Mouse (Mus musculus): Measurements from ENCODE around the gene Mat2a. TPM values are rescaled to one million over a fixed set of nuclear protein-coding genes. Genes with fewer than 3 reads are reported as not detected.

The Mat2a gene
- polyA plus RNA-seq, 1 experiment from 2014 or later, result 377 TPM

DNA sequence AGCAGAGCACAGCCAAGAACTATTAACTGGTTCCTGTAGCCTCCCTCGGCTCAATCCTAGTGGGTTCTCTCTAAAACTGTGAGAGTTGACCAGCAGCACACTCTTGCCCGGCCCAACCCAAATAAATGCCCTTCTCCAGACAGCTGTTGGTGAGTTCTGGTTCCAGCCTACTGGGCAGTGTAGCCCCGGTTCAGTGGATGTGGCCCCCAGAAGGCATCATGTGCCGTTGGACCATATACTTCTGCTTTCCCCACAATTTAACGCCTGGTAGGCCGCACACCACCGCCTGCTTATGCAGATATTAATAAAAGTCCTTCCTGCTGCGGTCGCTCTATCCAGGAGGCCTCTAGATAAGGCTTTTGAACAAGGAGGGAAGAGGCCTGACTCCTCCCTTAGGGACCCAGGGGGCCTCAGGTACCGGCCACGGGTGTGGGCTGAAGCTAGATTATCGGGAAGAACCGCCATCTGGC, 49.9 kb downstream of the Mat2a start:
- WGBS, result 23% methylated on average over 13 of the region's 13 CpGs
- peak overlapping the region; percentile 94 for H3K27ac ChIP-seq
- no peak for ATAC-seq (ENCODE audit: insufficient number of reproducible peaks, insufficient read depth, low FRiP score, low TSS enrichment, low read depth)

DNA sequence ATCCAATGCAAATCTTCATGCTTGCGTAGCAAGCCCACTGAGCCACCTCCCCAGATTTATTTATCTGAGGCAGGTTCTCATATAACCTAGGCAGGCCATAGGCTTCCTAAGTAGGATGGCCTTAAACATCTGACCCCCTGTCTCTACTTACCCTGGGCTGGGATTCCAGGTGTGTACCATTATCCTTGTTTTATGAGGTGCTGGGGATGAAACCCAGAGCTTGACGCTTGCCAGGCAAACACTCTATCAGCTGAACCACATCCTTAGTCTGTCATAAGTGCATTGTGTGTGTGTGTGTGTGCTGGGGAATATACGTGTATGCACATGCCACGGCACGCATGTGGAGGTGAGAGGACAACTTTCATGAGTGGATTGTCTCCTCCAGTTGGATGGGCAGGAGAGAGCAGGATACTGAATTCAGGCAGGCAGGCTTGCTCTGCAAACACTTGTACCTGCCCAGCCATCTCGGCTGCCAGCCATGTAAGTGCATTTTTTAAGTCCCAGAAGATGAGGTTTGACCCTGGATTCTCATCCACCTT, 50.5 kb downstream of the Mat2a start:
- Histone ChIP-seq H3K9ac (peak overlapping the region; percentile 83; the same call in 1 of the 2 replicates), H3K36me3 (peaks cover 31% of the 10 kb centered on the region), H3K27ac (peak overlapping the region; percentile 94; the same call in 1 of the 2 replicates), H3K4me1 (peaks cover 27% of the 10 kb centered on the region), H3K27me3 (no peaks in the 10 kb centered on the region), H3K4me3 (peak overlapping the region; percentile 62), H3K9me3 (no peaks in the 10 kb centered on the region), H3K4me2 (peak overlapping the region; percentile 77)
- ATAC-seq (ENCODE audit: insufficient number of reproducible peaks, insufficient read depth, low FRiP score, low TSS enrichment, low read depth), result no peak
- 81% methylated on average over 6 of the region's 6 CpGs for WGBS

More for the DNA sequence above, 49.9 kb downstream of the Mat2a start:
- Histone ChIP-seq H3K36me3 (peaks cover 26% of the 10 kb centered on the region), H3K9me3 (no peaks in the 10 kb centered on the region), H3K9ac (peak overlapping the region; percentile 83), H3K4me3 (peak overlapping the region; percentile 62), H3K4me1 (peaks cover 27% of the 10 kb centered on the region), H3K4me2 (peak overlapping the region; percentile 77), H3K27me3 (no peaks in the 10 kb centered on the region)

DNA sequence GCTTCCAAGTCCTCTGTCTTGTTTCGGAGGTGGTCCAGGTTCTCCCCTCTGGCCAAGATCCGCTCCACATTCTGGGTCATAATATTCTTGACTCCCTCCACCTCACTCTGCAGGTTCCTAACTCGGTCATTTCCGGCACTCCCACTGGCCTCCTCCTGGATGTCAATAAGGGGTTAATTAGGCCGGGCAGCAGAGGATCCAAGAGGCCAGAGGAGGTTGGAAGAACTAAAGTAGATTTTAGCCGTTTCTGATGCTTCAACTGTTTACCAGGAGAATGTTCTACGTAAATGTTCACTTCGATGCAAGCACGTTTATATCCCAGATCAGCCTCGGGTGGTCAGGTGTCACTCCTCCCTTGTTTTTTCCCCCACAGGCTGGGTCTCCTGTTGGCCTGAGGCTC, 51.1 kb downstream of the Mat2a start:
- Histone ChIP-seq H3K4me3 (no peak overlapping the region), H3K9ac (no peak overlapping the region), H3K27me3 (no peaks in the 10 kb centered on the region), H3K36me3 (peaks cover 31% of the 10 kb centered on the region), H3K27ac (no peak overlapping the region), H3K9me3 (no peaks in the 10 kb centered on the region), H3K4me1 (peaks cover 27% of the 10 kb centered on the region), H3K4me2 (no peak overlapping the region)
- 63% methylated on average over 10 of the region's 10 CpGs for WGBS
- ATAC-seq (ENCODE audit: insufficient number of reproducible peaks, insufficient read depth, low FRiP score, low TSS enrichment, low read depth), result no peak

DNA sequence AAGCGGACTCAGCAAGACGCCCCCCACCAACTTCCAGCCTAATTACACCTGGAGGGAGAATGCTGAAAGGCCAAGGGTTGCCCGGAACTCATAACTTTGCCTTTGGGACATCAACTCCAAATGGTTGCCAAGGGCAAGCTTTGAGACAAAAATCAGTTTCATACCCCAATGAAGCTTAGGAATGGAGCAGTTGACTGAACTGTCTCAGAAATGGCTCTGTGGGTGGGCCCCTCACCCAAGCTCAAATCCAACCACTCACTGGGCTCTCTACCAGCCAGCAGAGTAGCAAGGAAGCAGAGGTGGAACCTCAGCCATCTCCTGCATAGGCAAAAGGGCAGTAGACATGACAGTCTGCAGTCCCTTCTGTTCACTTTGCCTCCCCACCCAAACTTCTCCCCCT, 51.5 kb downstream of the Mat2a start:
- no peak overlapping the region for H3K4me2 ChIP-seq

DNA sequence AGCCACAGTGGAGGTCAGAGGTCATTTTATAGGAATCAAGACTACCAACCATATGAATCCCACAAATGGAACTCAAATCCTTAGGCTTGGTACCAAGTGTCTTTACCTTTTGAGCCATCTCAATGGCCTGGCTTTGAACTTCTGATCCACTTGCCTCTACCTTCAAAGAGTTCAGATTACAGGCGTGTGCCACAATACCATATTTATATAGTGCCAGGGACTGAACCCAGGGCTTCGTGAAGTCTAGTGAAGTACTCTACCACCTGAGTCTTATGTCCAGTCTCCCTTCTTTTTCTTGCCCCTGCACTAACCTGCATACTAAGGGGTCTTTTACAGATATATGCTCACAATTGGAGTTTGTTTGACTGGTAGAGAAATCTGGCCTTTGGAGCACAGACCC, 52.8 kb downstream of the Mat2a start:
- Histone ChIP-seq H3K9me3 (no peaks in the 10 kb centered on the region), H3K4me2 (no peak overlapping the region), H3K4me1 (peaks cover 27% of the 10 kb centered on the region), H3K9ac (no peak overlapping the region), H3K36me3 (peaks cover 31% of the 10 kb centered on the region), H3K27ac (no peak overlapping the region), H3K27me3 (no peaks in the 10 kb centered on the region), H3K4me3 (no peak overlapping the region)
- no peak for ATAC-seq (ENCODE audit: insufficient number of reproducible peaks, insufficient read depth, low FRiP score, low TSS enrichment, low read depth)
- WGBS, result 89% methylated on average over 2 of the region's 2 CpGs

More for the DNA sequence above, 51.5 kb downstream of the Mat2a start:
- Histone ChIP-seq H3K36me3 (peaks cover 31% of the 10 kb centered on the region), H3K27ac (no peak overlapping the region), H3K4me3 (no peak overlapping the region), H3K27me3 (no peaks in the 10 kb centered on the region), H3K9me3 (no peaks in the 10 kb centered on the region), H3K9ac (no peak overlapping the region), H3K4me1 (peaks cover 27% of the 10 kb centered on the region)
- ATAC-seq (ENCODE audit: insufficient number of reproducible peaks, insufficient read depth, low FRiP score, low TSS enrichment, low read depth), result no peak
- 62% methylated on average over 3 of the region's 3 CpGs for WGBS

DNA sequence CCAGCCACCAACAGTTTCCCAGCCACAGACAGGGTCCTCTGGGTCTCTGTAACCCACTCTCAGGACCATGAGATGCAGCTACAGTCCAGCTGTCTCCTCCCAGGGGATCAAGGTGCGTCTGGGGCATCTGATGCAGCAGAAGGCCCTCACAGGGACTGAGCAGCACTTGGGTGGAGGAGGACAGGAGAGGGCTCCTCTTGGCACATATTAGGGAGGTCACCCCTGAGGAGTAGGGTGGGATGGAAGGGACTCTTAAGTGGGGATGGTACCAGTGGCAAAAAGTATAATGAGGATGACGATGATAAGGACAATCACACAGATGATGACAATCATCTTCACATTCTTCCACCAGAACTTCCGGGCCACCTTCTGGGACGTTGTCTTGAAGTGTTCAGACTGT, 54.1 kb downstream of the Mat2a start:
- Histone ChIP-seq H3K27ac (no peak overlapping the region), H3K36me3 (peaks cover 31% of the 10 kb centered on the region), H3K4me3 (no peak overlapping the region), H3K9me3 (no peaks in the 10 kb centered on the region), H3K9ac (no peak overlapping the region), H3K4me1 (peaks cover 24% of the 10 kb centered on the region), H3K27me3 (no peaks in the 10 kb centered on the region; the same call in 1 of the 2 replicates), H3K4me2 (no peak overlapping the region)
- ATAC-seq (ENCODE audit: insufficient number of reproducible peaks, insufficient read depth, low FRiP score, low TSS enrichment, low read depth), result no peak
- 92% methylated on average over 4 of the region's 4 CpGs for WGBS

DNA sequence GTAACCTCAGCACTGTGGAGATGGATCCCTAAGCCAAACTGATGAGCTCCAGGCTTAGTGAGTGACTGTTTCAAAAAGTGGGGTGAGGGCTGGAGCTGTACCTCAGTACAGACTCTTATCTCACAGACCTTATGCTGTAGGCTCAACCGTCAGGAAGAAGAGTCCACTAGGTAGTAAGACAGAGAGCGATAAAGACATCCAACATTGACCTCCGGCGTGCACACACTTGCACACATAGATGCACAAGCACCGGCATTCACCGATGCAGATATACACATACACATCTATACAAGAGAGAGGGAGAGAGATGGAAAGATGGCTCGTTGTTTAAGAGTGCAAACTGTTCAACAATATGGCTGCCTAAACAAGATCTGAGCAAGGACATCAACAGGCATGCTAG, 55.4 kb downstream of the Mat2a start:
- no peaks in the 10 kb centered on the region for H3K9me3 ChIP-seq
- H3K27ac ChIP-seq, result no peak overlapping the region
- ATAC-seq (ENCODE audit: insufficient number of reproducible peaks, insufficient read depth, low FRiP score, low TSS enrichment, low read depth), result no peak
- no peak overlapping the region for H3K4me3 ChIP-seq
- H3K9ac ChIP-seq, result no peak overlapping the region
- H3K4me2 ChIP-seq, result no peak overlapping the region
- peaks cover 6% of the 10 kb centered on the region for H3K27me3 ChIP-seq
- peaks cover 25% of the 10 kb centered on the region for H3K4me1 ChIP-seq
- H3K36me3 ChIP-seq, result peaks cover 31% of the 10 kb centered on the region
- WGBS, result 94% methylated on average over 7 of the region's 7 CpGs

DNA sequence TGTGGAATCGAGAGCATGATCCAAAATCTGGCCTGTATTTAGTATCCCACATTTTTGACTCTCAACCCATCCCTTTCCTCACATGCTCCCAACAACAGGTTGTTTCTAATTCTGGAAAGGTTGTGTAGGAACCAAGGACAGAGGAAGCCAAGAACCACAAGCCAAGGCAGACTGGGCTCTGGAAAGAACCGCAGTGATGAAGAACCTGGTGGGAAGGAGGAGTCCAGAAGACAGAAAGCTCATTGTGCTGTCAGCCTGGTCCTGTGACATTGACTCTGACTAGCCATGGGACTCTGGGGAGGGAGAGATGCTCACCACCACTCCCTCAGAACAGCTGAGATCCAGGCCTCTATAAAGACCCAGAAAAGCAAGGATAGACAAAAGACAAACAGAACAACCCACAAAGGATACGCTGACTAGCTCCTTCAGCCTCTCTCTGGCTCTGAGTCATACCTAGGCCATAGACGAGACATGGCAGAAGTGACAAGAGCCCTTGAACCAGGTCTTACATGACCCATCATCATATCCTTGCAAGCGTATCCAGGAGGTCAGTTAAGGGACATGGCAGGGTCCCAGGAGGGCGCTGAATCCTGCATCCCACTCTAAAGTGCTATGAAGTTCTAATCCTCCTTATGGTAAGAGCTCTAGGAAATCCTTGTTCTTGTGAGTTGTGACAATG, 56.1 kb downstream of the Mat2a start:
- peaks cover 31% of the 10 kb centered on the region for H3K36me3 ChIP-seq
- H3K27me3 ChIP-seq, result peaks cover 6% of the 10 kb centered on the region
- no peak overlapping the region for H3K27ac ChIP-seq
- no peak for ATAC-seq (ENCODE audit: insufficient number of reproducible peaks, insufficient read depth, low FRiP score, low TSS enrichment, low read depth)
- no peak overlapping the region for H3K9ac ChIP-seq
- H3K9me3 ChIP-seq, result no peaks in the 10 kb centered on the region
- H3K4me2 ChIP-seq, result no peak overlapping the region
- H3K4me1 ChIP-seq, result peaks cover 18% of the 10 kb centered on the region
- H3K4me3 ChIP-seq, result no peak overlapping the region
- 86% methylated on average over 6 of the region's 6 CpGs for WGBS

Other genes with a start within 250 kb of the Mat2a start
- 17.6 and 19.8 TPM in 2 replicates for gene Atoh8, start 204.0 kb downstream of the Mat2a start, polyA plus RNA-seq (2015; fragmentation: Nextera tagmentation; extraction: Ambion mirVana)
- gene Sftpb, start 134.9 kb downstream of the Mat2a start, polyA plus RNA-seq (2015; fragmentation: Nextera tagmentation; extraction: Ambion mirVana), result 0.18 TPM in 1 of 2 replicates, not detected in the other
- 52.6 and 54.1 TPM in 2 replicates for gene Usp39, start 94.4 kb downstream of the Mat2a start, polyA plus RNA-seq (2015; fragmentation: Nextera tagmentation; extraction: Ambion mirVana)
- 36.6 and 36.7 TPM in 2 replicates for gene 0610030E20Rik, start 92.2 kb downstream of the Mat2a start, polyA plus RNA-seq (2015; fragmentation: Nextera tagmentation; extraction: Ambion mirVana)
- gene Tmem150a, start 84.1 kb downstream of the Mat2a start, polyA plus RNA-seq (2015; fragmentation: Nextera tagmentation; extraction: Ambion mirVana), result 10.8 and 11.1 TPM in 2 replicates
- 94.5 and 110 TPM in 2 replicates for gene Rnf181, start 72.6 kb downstream of the Mat2a start, polyA plus RNA-seq (2015; fragmentation: Nextera tagmentation; extraction: Ambion mirVana)
- gene Vamp5, start 59.1 kb downstream of the Mat2a start, polyA plus RNA-seq (2015; fragmentation: Nextera tagmentation; extraction: Ambion mirVana), result 19.7 and 20.6 TPM in 2 replicates
- gene Vamp8, start 48.9 kb downstream of the Mat2a start, polyA plus RNA-seq (2015; fragmentation: Nextera tagmentation; extraction: Ambion mirVana), result 130 and 135 TPM in 2 replicates
- gene Ggcx, start 25.2 kb downstream of the Mat2a start, polyA plus RNA-seq (2015; fragmentation: Nextera tagmentation; extraction: Ambion mirVana), result 39.1 and 41.5 TPM in 2 replicates
- gene Sh2d6, start 82.1 kb upstream of the Mat2a start, polyA plus RNA-seq (2015; fragmentation: Nextera tagmentation; extraction: Ambion mirVana), result 0.31 TPM in 1 of 2 replicates, not detected in the other
- 58.2 and 64.3 TPM in 2 replicates for gene Capg, start 104.8 kb upstream of the Mat2a start, polyA plus RNA-seq (2015; fragmentation: Nextera tagmentation; extraction: Ambion mirVana)
- gene Elmod3, start 158.9 kb upstream of the Mat2a start, polyA plus RNA-seq (2015; fragmentation: Nextera tagmentation; extraction: Ambion mirVana), result 16.1 and 17.5 TPM in 2 replicates
- gene Retsat, start 158.9 kb upstream of the Mat2a start, polyA plus RNA-seq (2015; fragmentation: Nextera tagmentation; extraction: Ambion mirVana), result 12.6 and 14.1 TPM in 2 replicates
- 21.9 and 24.5 TPM in 2 replicates for gene Tgoln1, start 177.4 kb upstream of the Mat2a start, polyA plus RNA-seq (2015; fragmentation: Nextera tagmentation; extraction: Ambion mirVana)

All from embryonic facial prominence, embryonic 13.5 days (tissue).